Mouse (Mus musculus): ENCODE measurements around the gene Tmem151b. TPM values are rescaled to one million over a fixed set of nuclear protein-coding genes. Genes with fewer than 3 reads are reported as not detected.

Gene Tmem151b
- total RNA-seq, 2 experiments from 2014 or later, result 0.13 to 0.23 TPM

- DNase-seq, result no peak
Observed at GRCm38 (mm10) chr17:45564531-45565084, 15.1 kb upstream of the Tmem151b start.

DNA sequence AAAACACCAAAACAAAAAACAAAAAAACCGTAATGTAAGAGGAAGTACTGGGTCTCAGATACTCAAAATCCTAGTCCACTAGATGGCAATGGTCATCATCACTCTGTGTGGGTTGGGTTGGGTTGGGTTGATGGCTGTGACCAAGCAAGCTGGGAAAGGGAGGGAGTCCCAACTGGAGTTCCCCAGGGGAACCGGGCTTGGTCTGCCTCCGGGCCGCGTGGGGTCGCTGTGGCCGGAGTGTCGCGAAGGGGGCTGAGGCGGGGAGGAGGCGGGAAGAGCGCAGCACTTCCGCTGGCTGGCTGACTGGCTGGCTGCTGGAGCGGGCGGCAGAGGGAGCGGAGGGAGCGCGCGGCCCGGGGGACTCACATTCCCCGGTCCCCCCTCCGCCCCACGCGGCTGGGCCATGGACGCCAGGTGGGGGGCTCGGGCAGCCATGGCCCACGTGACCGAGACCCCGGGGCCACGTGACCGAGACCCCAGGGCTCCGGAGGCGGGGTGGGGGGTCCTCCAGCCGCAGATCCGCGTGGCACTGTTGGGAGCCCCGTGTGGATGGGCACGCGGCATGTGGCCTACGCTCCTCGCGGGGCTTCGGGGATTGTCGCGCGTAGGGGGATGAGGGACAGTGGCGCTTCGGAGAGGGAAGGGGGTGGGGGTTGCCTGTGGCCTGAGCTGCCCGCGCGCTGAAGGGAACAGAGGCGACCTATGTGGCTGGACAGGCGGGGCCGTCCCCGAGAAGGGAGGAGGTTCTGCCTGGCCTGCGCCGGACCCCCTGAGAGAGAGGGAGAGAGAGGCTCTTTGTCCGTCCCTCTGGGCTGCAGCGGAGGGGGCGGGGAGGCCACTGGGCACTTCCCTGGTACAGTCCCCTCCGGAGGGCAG lies 14.4 kb upstream of the Tmem151b start, which contains the start of gene Slc35b2:
Gene Slc35b2, plus strand, starts transcription at position 220 of the 876 bp plus-strand sequence.
- peak; percentile 97 to 98 for DNase-seq

GRCm38 (mm10) chr17:45563216-45563615 lies 13.7 kb upstream of the Tmem151b start:
- DNase-seq, result no peak

DNA sequence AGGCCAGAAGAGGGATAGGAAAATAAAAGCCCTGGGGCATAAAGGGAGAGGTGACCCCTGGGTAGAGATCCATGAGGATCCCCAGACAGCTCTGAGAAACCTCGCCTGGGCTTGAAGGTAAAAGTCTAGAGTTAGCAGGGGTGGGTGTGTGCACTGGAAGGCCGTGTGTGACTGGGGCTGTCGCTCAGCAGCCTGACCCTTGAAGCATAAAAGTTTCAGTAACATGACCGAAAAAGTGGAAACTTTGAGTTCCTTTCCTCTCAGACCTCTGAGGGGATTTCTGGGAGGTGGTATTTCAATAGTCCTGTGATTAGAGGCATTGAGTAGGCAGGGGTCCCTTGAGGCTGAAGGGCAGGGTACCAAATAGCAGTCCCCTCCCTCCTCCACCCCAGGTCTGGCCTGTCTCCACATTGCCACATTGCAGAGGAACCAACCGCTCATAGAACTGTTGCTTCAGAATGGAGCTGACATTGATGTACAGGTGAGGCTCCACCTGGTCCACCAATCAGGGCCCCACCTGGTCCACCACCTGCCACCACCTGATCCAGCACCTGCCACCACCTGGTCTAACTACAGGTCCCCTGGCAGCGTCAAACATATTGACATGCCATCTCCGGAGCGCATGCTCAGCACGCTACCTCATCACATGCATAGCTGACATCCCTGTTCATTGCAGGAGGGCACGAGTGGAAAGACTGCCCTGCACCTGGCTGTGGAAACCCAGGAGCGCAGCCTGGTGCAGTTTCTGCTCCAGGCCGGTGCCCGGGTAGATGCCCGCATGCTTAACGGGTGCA lies 10.5 kb upstream of the Tmem151b start:
- DNase-seq, result no peak

GRCm38 (mm10) chr17:45557998-45558862 lies 8.8 kb upstream of the Tmem151b start:
- no peak for DNase-seq

GRCm38 (mm10) chr17:45557246-45557824 lies 7.9 kb upstream of the Tmem151b start:
- peak in 1 of 2 experiments; percentile 19 for DNase-seq

DNA sequence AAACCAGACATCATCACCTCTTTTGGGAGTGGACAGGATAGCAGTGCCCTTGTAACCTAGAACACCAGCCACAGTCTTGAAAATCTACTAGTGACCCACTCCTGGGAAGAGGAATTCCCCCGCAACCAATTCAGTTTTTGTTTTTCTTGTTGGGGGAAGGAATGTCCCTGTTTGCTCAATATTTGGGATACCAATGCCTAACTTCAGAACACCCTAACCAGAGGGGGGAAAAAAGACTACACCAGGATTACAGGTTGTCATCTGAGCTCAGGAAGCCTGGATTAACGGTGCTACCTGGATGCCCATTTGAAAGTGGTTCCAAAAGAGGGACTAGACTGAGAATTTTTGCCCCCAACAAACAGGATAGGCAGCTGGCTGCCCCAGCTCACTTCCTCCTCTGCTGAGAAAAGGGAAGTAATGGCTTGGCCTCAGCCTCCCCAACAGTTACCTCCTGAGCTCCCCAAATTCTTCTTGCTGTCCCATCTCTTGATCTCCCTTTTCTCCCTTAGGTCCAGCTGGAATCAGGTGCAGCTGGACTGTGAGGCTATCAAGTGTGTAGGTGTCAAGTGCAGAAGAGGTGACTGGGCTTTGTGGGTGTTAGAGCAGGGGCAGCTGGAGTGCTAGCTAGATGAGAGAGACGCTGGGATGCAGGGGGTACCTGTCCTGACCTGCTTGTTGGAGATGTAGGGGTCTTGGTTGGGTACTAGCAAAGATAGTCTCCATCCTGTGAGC lies 7.2 kb upstream of the Tmem151b start:
- DNase-seq, result no peak

DNA sequence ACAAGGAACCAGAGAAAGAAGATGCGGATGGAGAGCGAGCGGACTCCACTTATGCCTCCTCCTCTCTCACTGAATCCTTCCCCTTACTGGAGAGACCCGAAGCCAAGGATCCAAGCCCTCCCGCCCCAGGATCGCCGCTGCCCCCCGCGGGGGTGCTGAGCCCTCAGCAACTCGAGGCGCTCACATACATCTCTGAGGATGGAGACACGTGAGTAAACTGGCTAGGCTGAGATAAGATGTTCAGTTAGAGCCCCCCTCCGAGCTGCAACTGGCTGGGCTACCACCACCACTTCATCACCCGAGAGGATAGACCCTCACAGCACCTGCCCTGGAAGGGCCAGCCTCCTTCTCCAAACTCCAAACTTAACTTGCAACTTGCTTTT lies 6.6 kb upstream of the Tmem151b start:
- DNase-seq, result no peak

DNA sequence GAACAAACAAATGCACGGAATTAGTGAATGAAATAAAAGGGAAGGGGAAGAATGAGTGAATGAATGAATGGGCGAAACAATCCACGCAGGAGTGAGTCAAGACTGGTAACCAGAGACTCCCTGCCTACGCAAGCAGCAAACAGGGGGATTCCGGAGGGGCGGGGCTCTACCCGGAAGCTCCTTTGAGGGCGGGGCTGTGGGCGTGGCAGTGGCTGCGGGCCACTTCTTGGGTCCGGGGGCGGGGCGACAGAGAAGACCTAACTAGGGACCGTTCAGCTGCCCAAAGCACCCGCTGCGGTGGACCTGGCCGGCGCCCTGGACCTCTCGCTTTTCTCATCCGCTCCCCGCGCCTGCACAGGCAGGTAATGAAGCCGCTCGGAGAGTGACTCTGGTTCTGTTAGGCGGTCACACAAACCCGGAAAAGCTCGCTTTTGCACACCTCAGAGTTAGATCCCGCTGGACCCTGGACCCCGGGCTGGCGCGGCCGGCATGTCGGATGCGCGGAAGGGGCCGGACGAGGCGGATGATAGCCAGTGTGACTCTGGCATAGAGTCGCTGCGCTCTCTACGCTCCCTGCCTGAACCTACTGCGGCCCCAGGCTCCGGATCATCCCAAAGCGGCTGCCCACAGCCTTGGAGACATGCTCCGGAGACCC lies 6.1 kb upstream of the Tmem151b start, which contains the start of gene Nfkbie:
Gene Nfkbie, plus strand, starts transcription at position 252 of the 655 bp plus-strand sequence.
- peak; percentile 98 to 99 for DNase-seq

DNA sequence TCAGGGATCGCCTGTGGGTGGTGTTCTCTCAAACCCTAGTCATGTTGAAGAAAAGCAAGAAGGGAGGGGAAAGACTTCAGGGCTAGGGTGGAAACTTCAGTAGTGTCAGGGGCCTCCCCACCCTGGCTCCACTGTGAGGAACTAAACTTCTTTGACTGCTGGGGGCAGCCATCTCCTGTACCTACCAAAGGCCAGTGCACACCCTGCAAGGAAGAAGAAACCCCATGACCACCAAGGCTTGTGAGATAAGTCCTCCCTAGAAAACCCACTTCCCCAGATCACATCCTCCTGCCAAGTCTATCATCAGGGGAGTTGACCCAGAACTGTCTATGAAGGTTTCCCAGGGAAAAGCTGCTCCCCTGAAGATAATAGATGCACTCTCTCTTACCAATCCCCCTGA lies 4.9 kb upstream of the Tmem151b start:
- DNase-seq, result no peak

- DNase-seq, result no peak
Observed at GRCm38 (mm10) chr17:45553065-45553464, 3.6 kb upstream of the Tmem151b start.

GRCm38 (mm10) chr17:45551816-45552451 lies 2.5 kb upstream of the Tmem151b start:
- DNase-seq, result peak; percentile 79 to 81

GRCm38 (mm10) chr17:45551249-45551796 lies 1.8 kb upstream of the Tmem151b start:
- no peak for DNase-seq

GRCm38 (mm10) chr17:45550253-45550652 lies 776 bp upstream of the Tmem151b start:
- DNase-seq, result no peak

- DNase-seq, result peak in 1 of 2 experiments; percentile 29
Observed at GRCm38 (mm10) chr17:45548541-45549512, 650 bp downstream of the Tmem151b start.

DNA sequence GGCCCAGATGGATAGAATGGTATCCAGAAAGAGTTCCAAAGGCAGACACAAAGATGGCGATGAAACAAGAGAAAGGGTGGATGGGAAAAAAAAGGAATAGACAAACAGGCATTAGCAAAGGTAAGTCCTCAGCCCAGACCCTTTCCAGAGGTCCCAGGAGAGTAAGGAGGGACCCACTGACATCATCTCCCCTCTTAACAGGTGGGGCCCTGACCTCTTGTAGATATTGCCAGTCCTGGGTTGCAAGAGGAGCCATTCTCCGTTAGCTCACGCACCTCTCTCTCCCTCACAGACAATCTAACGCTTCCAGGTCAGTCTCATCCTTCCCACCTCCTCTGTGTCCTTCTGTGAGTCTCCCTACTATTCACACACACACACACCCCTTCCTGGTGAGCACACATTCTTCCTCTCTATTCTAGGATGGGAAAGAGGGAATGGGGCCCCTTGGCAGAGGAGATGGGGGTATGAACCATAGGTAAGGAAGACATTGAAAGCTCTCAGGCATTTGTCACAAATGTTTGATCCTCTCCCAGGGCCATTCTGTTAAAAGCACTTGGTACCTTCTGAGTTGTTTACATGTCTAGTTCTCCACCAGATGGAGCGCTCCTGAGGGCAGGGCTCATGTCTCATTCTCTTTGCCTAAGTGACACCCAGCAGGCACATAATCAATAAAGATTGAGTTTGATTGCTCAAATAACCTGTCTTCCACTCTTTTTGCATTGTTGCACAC lies 1.9 kb downstream of the Tmem151b start:
- DNase-seq, result no peak

GRCm38 (mm10) chr17:45546941-45547340 lies 2.5 kb downstream of the Tmem151b start:
- no peak for DNase-seq

Measured in adrenal gland, postnatal 36 days (tissue).